Mouse (Mus musculus): ENCODE data around the gene Itsn1. TPM values are rescaled to one million over a fixed set of nuclear protein-coding genes. Genes with fewer than 3 reads are reported as not detected.

The Itsn1 gene
- polyA plus RNA-seq, 1 experiment from 2014 or later, result 21.7 TPM

GRCm38 (mm10) chr16:91884196-91884595 lies 155.1 kb downstream of the Itsn1 start:
- no peaks in the 10 kb centered on the region for H3K9me3 ChIP-seq
- 60% methylated on average over 5 of the region's 5 CpGs for WGBS

GRCm38 (mm10) chr16:91885389-91886122 lies 156.5 kb downstream of the Itsn1 start:
- no peaks in the 10 kb centered on the region for H3K27me3 ChIP-seq (replicated peaks)
- H3K4me1 ChIP-seq, result peaks cover 10% of the 10 kb centered on the region; the same call in 1 of the 2 replicates
- 6% methylated on average over 18 of the region's 19 CpGs for WGBS
- peak overlapping the region; percentile 44 for H3K4me2 ChIP-seq
- ATAC-seq (ENCODE audit: insufficient read depth, low FRiP score, low read depth), result 0 out of 2 replicates have a peak, but pooled peaks have one; percentile 15
- H3K4me3 ChIP-seq (replicated peaks), result 0 out of 2 replicates have a peak overlapping the region, but pooled peaks have one; percentile 3
- no peak overlapping the region for H3K9ac ChIP-seq
- H3K9me3 ChIP-seq, result no peaks in the 10 kb centered on the region
- H3K36me3 ChIP-seq, result no peaks in the 10 kb centered on the region
- H3K27ac ChIP-seq, result no peak overlapping the region

More at GRCm38 (mm10) chr16:91884196-91884595, 155.1 kb downstream of the Itsn1 start:
- no peak overlapping the region for H3K9ac ChIP-seq
- peaks cover 10% of the 10 kb centered on the region; the same call in 1 of the 2 replicates for H3K4me1 ChIP-seq
- no peak overlapping the region for H3K27ac ChIP-seq
- no peaks in the 10 kb centered on the region for H3K27me3 ChIP-seq (replicated peaks)
- H3K4me2 ChIP-seq, result no peak overlapping the region
- H3K36me3 ChIP-seq, result no peaks in the 10 kb centered on the region
- no peak overlapping the region for H3K4me3 ChIP-seq (replicated peaks)
- no peak for ATAC-seq (ENCODE audit: insufficient read depth, low FRiP score, low read depth)

GRCm38 (mm10) chr16:91888368-91888767 lies 159.3 kb downstream of the Itsn1 start:
- Histone ChIP-seq H3K27ac (no peak overlapping the region), H3K4me1 (peaks cover 4% of the 10 kb centered on the region; the same call in 1 of the 2 replicates), H3K9me3 (no peaks in the 10 kb centered on the region), H3K27me3 (replicated peaks) (no peaks in the 10 kb centered on the region), H3K36me3 (no peaks in the 10 kb centered on the region), H3K4me3 (replicated peaks) (no peak overlapping the region), H3K4me2 (no peak overlapping the region), H3K9ac (no peak overlapping the region)
- 86% methylated on average over 3 of the region's 3 CpGs for WGBS
- no peak for ATAC-seq (ENCODE audit: insufficient read depth, low FRiP score, low read depth)

- Histone ChIP-seq H3K27ac (no peak overlapping the region), H3K4me2 (no peak overlapping the region), H3K36me3 (no peaks in the 10 kb centered on the region), H3K4me1 (peaks cover 4% of the 10 kb centered on the region; the same call in 1 of the 2 replicates), H3K27me3 (replicated peaks) (no peaks in the 10 kb centered on the region), H3K9me3 (no peaks in the 10 kb centered on the region), H3K4me3 (replicated peaks) (no peak overlapping the region), H3K9ac (no peak overlapping the region)
- ATAC-seq (ENCODE audit: insufficient read depth, low FRiP score, low read depth), result no peak
- WGBS, result 63% methylated on average over 12 of the region's 12 CpGs
Observed at GRCm38 (mm10) chr16:91889831-91890230, 160.8 kb downstream of the Itsn1 start.

GRCm38 (mm10) chr16:91891218-91891617 lies 162.1 kb downstream of the Itsn1 start:
- H3K4me3 ChIP-seq (replicated peaks), result no peak overlapping the region
- no peak overlapping the region for H3K27ac ChIP-seq
- no peaks in the 10 kb centered on the region for H3K36me3 ChIP-seq
- ATAC-seq (ENCODE audit: insufficient read depth, low FRiP score, low read depth), result no peak
- H3K4me1 ChIP-seq, result no peaks in the 10 kb centered on the region
- no peak overlapping the region for H3K9ac ChIP-seq
- H3K9me3 ChIP-seq, result no peaks in the 10 kb centered on the region
- 79% methylated on average over 11 of the region's 11 CpGs for WGBS
- H3K4me2 ChIP-seq, result no peak overlapping the region
- H3K27me3 ChIP-seq (replicated peaks), result no peaks in the 10 kb centered on the region

- Histone ChIP-seq H3K9me3 (no peaks in the 10 kb centered on the region), H3K4me3 (replicated peaks) (no peak overlapping the region), H3K9ac (no peak overlapping the region), H3K36me3 (no peaks in the 10 kb centered on the region), H3K4me2 (no peak overlapping the region), H3K27ac (no peak overlapping the region), H3K27me3 (replicated peaks) (no peaks in the 10 kb centered on the region), H3K4me1 (no peaks in the 10 kb centered on the region)
- no peak for ATAC-seq (ENCODE audit: insufficient read depth, low FRiP score, low read depth)
- WGBS, result 73% methylated on average over 6 of the region's 6 CpGs
Observed at GRCm38 (mm10) chr16:91896426-91896830, 167.3 kb downstream of the Itsn1 start.

- no peak overlapping the region for H3K9ac ChIP-seq
- ATAC-seq (ENCODE audit: insufficient read depth, low FRiP score, low read depth), result no peak
- no peak overlapping the region for H3K4me2 ChIP-seq
- no peaks in the 10 kb centered on the region for H3K36me3 ChIP-seq
- H3K27ac ChIP-seq, result no peak overlapping the region
- H3K4me1 ChIP-seq, result no peaks in the 10 kb centered on the region
- no peak overlapping the region for H3K4me3 ChIP-seq (replicated peaks)
- H3K27me3 ChIP-seq (replicated peaks), result no peaks in the 10 kb centered on the region
- no peaks in the 10 kb centered on the region for H3K9me3 ChIP-seq
- WGBS, result 59% methylated on average over 22 of the region's 22 CpGs
Observed at GRCm38 (mm10) chr16:91898850-91899848, 170.1 kb downstream of the Itsn1 start.

- Histone ChIP-seq H3K9me3 (no peaks in the 10 kb centered on the region), H3K9ac (no peak overlapping the region), H3K27ac (no peak overlapping the region), H3K27me3 (replicated peaks) (no peaks in the 10 kb centered on the region), H3K4me1 (no peaks in the 10 kb centered on the region), H3K4me2 (no peak overlapping the region), H3K36me3 (no peaks in the 10 kb centered on the region), H3K4me3 (replicated peaks) (no peak overlapping the region)
- no peak for ATAC-seq (ENCODE audit: insufficient read depth, low FRiP score, low read depth)
- WGBS, result 57% methylated on average over 11 of the region's 11 CpGs
Observed at GRCm38 (mm10) chr16:91900274-91900673, 171.2 kb downstream of the Itsn1 start.

GRCm38 (mm10) chr16:91903801-91904506 lies 174.9 kb downstream of the Itsn1 start:
- no peaks in the 10 kb centered on the region for H3K4me1 ChIP-seq
- no peak for ATAC-seq (ENCODE audit: insufficient read depth, low FRiP score, low read depth)
- no peak overlapping the region for H3K9ac ChIP-seq
- no peak overlapping the region for H3K4me2 ChIP-seq
- no peak overlapping the region for H3K4me3 ChIP-seq (replicated peaks)
- no peak overlapping the region for H3K27ac ChIP-seq
- WGBS, result 91% methylated on average over 13 of the region's 13 CpGs
- no peaks in the 10 kb centered on the region for H3K27me3 ChIP-seq (replicated peaks)
- H3K36me3 ChIP-seq, result no peaks in the 10 kb centered on the region
- no peaks in the 10 kb centered on the region for H3K9me3 ChIP-seq

- no peak for ATAC-seq (ENCODE audit: insufficient read depth, low FRiP score, low read depth)
- no peaks in the 10 kb centered on the region for H3K4me1 ChIP-seq
- H3K4me3 ChIP-seq (replicated peaks), result no peak overlapping the region
- no peaks in the 10 kb centered on the region for H3K27me3 ChIP-seq (replicated peaks)
- WGBS, result 83% methylated on average over 11 of the region's 11 CpGs
- H3K27ac ChIP-seq, result no peak overlapping the region
- H3K36me3 ChIP-seq, result no peaks in the 10 kb centered on the region
- H3K9me3 ChIP-seq, result no peaks in the 10 kb centered on the region
- H3K4me2 ChIP-seq, result no peak overlapping the region
- no peak overlapping the region for H3K9ac ChIP-seq
Observed at GRCm38 (mm10) chr16:91905127-91905860, 176.2 kb downstream of the Itsn1 start.

GRCm38 (mm10) chr16:91905987-91906386 lies 176.9 kb downstream of the Itsn1 start:
- Histone ChIP-seq H3K9ac (no peak overlapping the region), H3K4me3 (replicated peaks) (no peak overlapping the region), H3K9me3 (no peaks in the 10 kb centered on the region), H3K27ac (no peak overlapping the region), H3K4me1 (no peaks in the 10 kb centered on the region), H3K4me2 (no peak overlapping the region), H3K27me3 (replicated peaks) (no peaks in the 10 kb centered on the region), H3K36me3 (no peaks in the 10 kb centered on the region)
- 83% methylated on average over 10 of the region's 10 CpGs for WGBS
- ATAC-seq (ENCODE audit: insufficient read depth, low FRiP score, low read depth), result no peak
